Mouse (Mus musculus): ENCODE results near the gene Slc35b1. TPM values are rescaled to one million over a fixed set of nuclear protein-coding genes. Genes with fewer than 3 reads are reported as not detected.

The Slc35b1 gene
- polyA plus RNA-seq, 1 experiment = 11.3 TPM

- Histone ChIP-seq H3K4me1 (peaks cover 49% of the 10 kb centered on the region), H3K4me3 (replicated peaks) (no peak overlapping the region), H3K36me3 (replicated peaks; ENCODE audit: low read length) (peaks cover 37% of the 10 kb centered on the region), H3K9me3 (no peaks in the 10 kb centered on the region), H3K27me3 (replicated peaks) (peaks cover 43% of the 10 kb centered on the region)
- TF ChIP-seq FLI1 (IDR thresholded peaks at IDR 0.05; ENCODE audit: low read length) (no peak), GATA1 (IDR thresholded peaks at IDR 0.05; ENCODE audit: borderline replicate concordance, low read length) (no peak)
These were observed 26.2 kb upstream of the Slc35b1 start for GRCm38 (mm10) chr11:95358263-95358662.

GRCm38 (mm10) chr11:95364388-95364787, 20.1 kb upstream of the Slc35b1 start:
- H3K27me3 ChIP-seq (replicated peaks) = peaks cover 39% of the 10 kb centered on the region
- peaks cover 66% of the 10 kb centered on the region for H3K36me3 ChIP-seq (replicated peaks; ENCODE audit: low read length)
- TF ChIP-seq FLI1 (IDR thresholded peaks at IDR 0.05; ENCODE audit: low read length) (no peak), GATA1 (IDR thresholded peaks at IDR 0.05; ENCODE audit: borderline replicate concordance, low read length) (no peak)
- no peaks in the 10 kb centered on the region for H3K9me3 ChIP-seq
- H3K4me3 ChIP-seq (replicated peaks) = no peak overlapping the region
- H3K4me1 ChIP-seq = peaks cover 22% of the 10 kb centered on the region

GRCm38 (mm10) chr11:95365596-95365995, 18.9 kb upstream of the Slc35b1 start:
- peaks cover 46% of the 10 kb centered on the region for H3K27me3 ChIP-seq (replicated peaks)
- H3K36me3 ChIP-seq (replicated peaks; ENCODE audit: low read length) = peaks cover 68% of the 10 kb centered on the region
- TF ChIP-seq FLI1 (IDR thresholded peaks at IDR 0.05; ENCODE audit: low read length) (no peak), GATA1 (IDR thresholded peaks at IDR 0.05; ENCODE audit: borderline replicate concordance, low read length) (no peak)
- no peaks in the 10 kb centered on the region for H3K9me3 ChIP-seq
- peaks cover 29% of the 10 kb centered on the region for H3K4me1 ChIP-seq
- no peak overlapping the region for H3K4me3 ChIP-seq (replicated peaks)

GRCm38 (mm10) chr11:95366280-95366897, 18.1 kb upstream of the Slc35b1 start:
- TF ChIP-seq FLI1 (IDR thresholded peaks at IDR 0.05; ENCODE audit: low read length) (no peak), GATA1 (IDR thresholded peaks at IDR 0.05; ENCODE audit: borderline replicate concordance, low read length) (no peak)
- peaks cover 32% of the 10 kb centered on the region for H3K4me1 ChIP-seq
- H3K36me3 ChIP-seq (replicated peaks; ENCODE audit: low read length) = peaks cover 73% of the 10 kb centered on the region
- H3K27me3 ChIP-seq (replicated peaks) = peaks cover 48% of the 10 kb centered on the region
- H3K9me3 ChIP-seq = no peaks in the 10 kb centered on the region
- H3K4me3 ChIP-seq (replicated peaks) = no peak overlapping the region

- peaks cover 79% of the 10 kb centered on the region for H3K36me3 ChIP-seq (replicated peaks; ENCODE audit: low read length)
- peaks cover 32% of the 10 kb centered on the region for H3K4me1 ChIP-seq
- no peaks in the 10 kb centered on the region for H3K9me3 ChIP-seq
- no peak overlapping the region for H3K4me3 ChIP-seq (replicated peaks)
- TF ChIP-seq GATA1 (IDR thresholded peaks at IDR 0.05; ENCODE audit: borderline replicate concordance, low read length) (no peak), FLI1 (IDR thresholded peaks at IDR 0.05; ENCODE audit: low read length) (no peak)
- H3K27me3 ChIP-seq (replicated peaks) = peaks cover 48% of the 10 kb centered on the region
These were observed 17.3 kb upstream of the Slc35b1 start for GRCm38 (mm10) chr11:95367011-95367735.

GRCm38 (mm10) chr11:95368231-95368823, 16.2 kb upstream of the Slc35b1 start:
- H3K27me3 ChIP-seq (replicated peaks) = peaks cover 50% of the 10 kb centered on the region

GRCm38 (mm10) chr11:95368871-95369270, 15.6 kb upstream of the Slc35b1 start:
- TF ChIP-seq FLI1 (IDR thresholded peaks at IDR 0.05; ENCODE audit: low read length) (no peak), GATA1 (IDR thresholded peaks at IDR 0.05; ENCODE audit: borderline replicate concordance, low read length) (no peak)
- H3K9me3 ChIP-seq = no peaks in the 10 kb centered on the region
- H3K4me3 ChIP-seq (replicated peaks) = no peak overlapping the region
- peaks cover 32% of the 10 kb centered on the region for H3K4me1 ChIP-seq
- peaks cover 87% of the 10 kb centered on the region for H3K36me3 ChIP-seq (replicated peaks; ENCODE audit: low read length)
- H3K27me3 ChIP-seq (replicated peaks) = peaks cover 45% of the 10 kb centered on the region

More at GRCm38 (mm10) chr11:95368231-95368823, 16.2 kb upstream of the Slc35b1 start:
- H3K4me1 ChIP-seq = peaks cover 32% of the 10 kb centered on the region
- peaks cover 87% of the 10 kb centered on the region for H3K36me3 ChIP-seq (replicated peaks; ENCODE audit: low read length)
- H3K9me3 ChIP-seq = no peaks in the 10 kb centered on the region
- H3K4me3 ChIP-seq (replicated peaks) = no peak overlapping the region
- TF ChIP-seq GATA1 (IDR thresholded peaks at IDR 0.05; ENCODE audit: borderline replicate concordance, low read length) (no peak), FLI1 (IDR thresholded peaks at IDR 0.05; ENCODE audit: low read length) (no peak)

GRCm38 (mm10) chr11:95369964-95370890, 14.3 kb upstream of the Slc35b1 start:
- Histone ChIP-seq H3K27me3 (replicated peaks) (peaks cover 43% of the 10 kb centered on the region), H3K4me1 (peaks cover 32% of the 10 kb centered on the region), H3K36me3 (replicated peaks; ENCODE audit: low read length) (peaks cover 86% of the 10 kb centered on the region)

GRCm38 (mm10) chr11:95371182-95371581, 13.3 kb upstream of the Slc35b1 start:
- peaks cover 34% of the 10 kb centered on the region for H3K4me1 ChIP-seq
- peaks cover 86% of the 10 kb centered on the region for H3K36me3 ChIP-seq (replicated peaks; ENCODE audit: low read length)
- H3K9me3 ChIP-seq = no peaks in the 10 kb centered on the region
- no peak for TF ChIP-seq FLI1 (IDR thresholded peaks at IDR 0.05; ENCODE audit: low read length)
- no peak for TF ChIP-seq GATA1 (IDR thresholded peaks at IDR 0.05; ENCODE audit: borderline replicate concordance, low read length)
- H3K27me3 ChIP-seq (replicated peaks) = peaks cover 44% of the 10 kb centered on the region
- H3K4me3 ChIP-seq (replicated peaks) = no peak overlapping the region

More at GRCm38 (mm10) chr11:95369964-95370890, 14.3 kb upstream of the Slc35b1 start:
- Histone ChIP-seq H3K9me3 (no peaks in the 10 kb centered on the region), H3K4me3 (replicated peaks) (no peak overlapping the region)
- TF ChIP-seq FLI1 (IDR thresholded peaks at IDR 0.05; ENCODE audit: low read length) = no peak
- TF ChIP-seq GATA1 (IDR thresholded peaks at IDR 0.05; ENCODE audit: borderline replicate concordance, low read length) = no peak
